Mouse (Mus musculus) ES-E14 (cell line): Measurements from ENCODE around the gene Osbpl8. TPM values are rescaled to one million over a fixed set of nuclear protein-coding genes. Genes with fewer than 3 reads are reported as not detected.

Experiments
- DNase-seq: peaks from one replicate; pipeline ENCODE4 v3.0.0-alpha.2; 2013; ENCODE audit warnings: low read depth, low spot score
- H3K27ac ChIP-seq: 2 replicates; pipeline ENCODE4 v1.5.1; 2012; ENCODE audit warnings: low read depth, mild to moderate bottlenecking, low read length, moderate library complexity, mixed read lengths; ENCODE audit not compliant: poor library complexity, insufficient read depth, severe bottlenecking
- H3K36me3 ChIP-seq: 2 replicates; pipeline ENCODE4 v1.6.1; 2012; ENCODE audit warnings: mild to moderate bottlenecking, low read length, moderate library complexity, mixed read lengths; ENCODE audit not compliant: control insufficient read depth, poor library complexity, insufficient read depth, severe bottlenecking
- H3K4me1 ChIP-seq, 2 experiments: fragments of 150-350 bp in 1 of 2; sonication (generic) in 1 of 2; 2 replicates each; pipeline ENCODE4 v1.6.1; 2012; ENCODE audit warnings: low read length in 2 of 2, mild to moderate bottlenecking in 1 of 2, mixed read lengths in 1 of 2; ENCODE audit not compliant: control insufficient read depth in 2 of 2, insufficient read depth in 2 of 2, poor library complexity in 1 of 2
- H3K4me3 ChIP-seq, 2 experiments: fragments of 150-350 bp in 1 of 2; sonication (generic) in 1 of 2; 2 replicates each; pipeline ENCODE4 v1.5.1; 2012; ENCODE audit warnings: low read length in 2 of 2, low read depth in 1 of 2, mild to moderate bottlenecking in 1 of 2, mixed read lengths in 1 of 2; ENCODE audit not compliant: insufficient read depth in 1 of 2, poor library complexity in 1 of 2, severe bottlenecking in 1 of 2
- H3K9ac ChIP-seq: 2 replicates; pipeline ENCODE4 v1.6.1; 2012; ENCODE audit warnings: low read depth, mild to moderate bottlenecking, low read length, mixed read lengths; ENCODE audit not compliant: poor library complexity, insufficient read depth, severe bottlenecking
- H3K9me3 ChIP-seq: fragments of 150-350 bp; sonication (generic); 2 replicates; pipeline ENCODE4 v1.6.1; 2012; ENCODE audit warnings: low read depth, mild to moderate bottlenecking, low read length; ENCODE audit not compliant: control insufficient read depth, insufficient read depth
- CHD2 ChIP-seq: IDR thresholded peaks from 2 replicates; pipeline ENCODE4 v1.6.1; 2014; ENCODE audit warnings: mild to moderate bottlenecking, low read depth, low read length, inconsistent platforms
- HCFC1 ChIP-seq: IDR thresholded peaks from 2 replicates; pipeline ENCODE4 v1.6.1; 2012; ENCODE audit warnings: low read length, inconsistent platforms, borderline replicate concordance; ENCODE audit not compliant: insufficient read depth
- MAFK ChIP-seq: IDR thresholded peaks from 2 replicates; pipeline ENCODE4 v1.6.1; 2014; ENCODE audit warnings: mild to moderate bottlenecking, low read depth, low read length, inconsistent platforms; ENCODE audit not compliant: insufficient read depth
- ZC3H11A ChIP-seq: IDR thresholded peaks from 2 replicates; pipeline ENCODE4 v1.6.1; 2012; ENCODE audit warnings: low read depth, mild to moderate bottlenecking, inconsistent platforms, low read length, borderline replicate concordance
- ZNF384 ChIP-seq: IDR thresholded peaks from 2 replicates; pipeline ENCODE4 v1.6.1; 2012; ENCODE audit warnings: low read depth, low read length, inconsistent platforms
- in situ Hi-C, 2 experiments: fragments of 600-800 bp; cut with MboI; formaldehyde crosslinking; loops; one replicate each; pipeline ENCODE4 v1.15.1; 2025; ENCODE audit warnings: low sequenced_read_pairs in 2 of 2, inconsistent platforms in 1 of 2; ENCODE audit not compliant: unreplicated experiment in 2 of 2
- total RNA-seq: library from RNA; depleted of rRNA; stranded (reverse); fragments of 300-350 nt; gene quantifications from 2 replicates; pipeline ENCODE4 v1.2.3, GENCODE M21; 2012; rRNA removed

Gene Osbpl8
- total RNA-seq, result 18.6 and 20.7 TPM in 2 replicates

GRCm38 (mm10) chr10:111164304-111165218 is at the start of gene Osbpl8:
TSS of gene Osbpl8 (plus strand) at chr10:111164752.
- H3K9ac ChIP-seq, result peak within 1 kb of the TSS; percentile 90
- in situ Hi-C loops, result no loop called here
- H3K9me3 ChIP-seq, result no peaks in the 10 kb centered on the region
- TF ChIP-seq ZNF384 (no peak), MAFK (no peak), CHD2 (no peak), HCFC1 (peak; percentile 73; the same call in 1 of the 2 replicates), ZC3H11A (no peak)
- peak within 1 kb of the TSS; percentile 96 to 97 for H3K4me3 ChIP-seq
- no peak within 1 kb of the TSS for H3K27ac ChIP-seq
- H3K36me3 ChIP-seq, result no peaks in the 10 kb centered on the region
- peak; percentile 93 for DNase-seq
- H3K4me1 ChIP-seq, result peaks cover 0 to 4% of the 10 kb centered on the region in 2 experiments; a peak in 2 of 4 replicates

GRCm38 (mm10) chr10:111117198-111117845 is 47.2 kb upstream of the Osbpl8 start:
- Histone ChIP-seq H3K27ac (no peak overlapping the region), H3K36me3 (no peaks in the 10 kb centered on the region)
- no peak for TF ChIP-seq ZNF384
- no peak for TF ChIP-seq CHD2
- TF ChIP-seq HCFC1, result no peak
- no peak for TF ChIP-seq MAFK

GRCm38 (mm10) chr10:111118292-111118691 is 46.3 kb upstream of the Osbpl8 start:
- in situ Hi-C loops, result no loop called here
- no peak overlapping the region for H3K27ac ChIP-seq

More at GRCm38 (mm10) chr10:111117198-111117845, 47.2 kb upstream of the Osbpl8 start:
- Histone ChIP-seq H3K4me3 (no peak overlapping the region), H3K9me3 (no peaks in the 10 kb centered on the region), H3K9ac (no peak overlapping the region), H3K4me1 (peaks cover 2 to 5% of the 10 kb centered on the region in 2 experiments; a peak in 1 of 4 replicates)
- peak; percentile 26 for DNase-seq
- in situ Hi-C loops, result no loop called here

GRCm38 (mm10) chr10:111118991-111119650 is 45.4 kb upstream of the Osbpl8 start:
- in situ Hi-C loops, result no loop called here
- TF ChIP-seq HCFC1 (no peak), CHD2 (no peak), ZNF384 (no peak), MAFK (no peak), ZC3H11A (no peak)
- DNase-seq, result no peak
- no peak overlapping the region for H3K27ac ChIP-seq
- H3K4me3 ChIP-seq, result no peak overlapping the region
- no peak overlapping the region for H3K9ac ChIP-seq
- H3K4me1 ChIP-seq, result peaks cover 4 to 5% of the 10 kb centered on the region in 2 experiments; a peak in 1 of 4 replicates
- no peaks in the 10 kb centered on the region for H3K9me3 ChIP-seq
- no peaks in the 10 kb centered on the region for H3K36me3 ChIP-seq

More at GRCm38 (mm10) chr10:111118292-111118691, 46.3 kb upstream of the Osbpl8 start:
- H3K4me1 ChIP-seq, result peaks cover 4 to 5% of the 10 kb centered on the region in 2 experiments; a peak in 1 of 4 replicates
- H3K9ac ChIP-seq, result no peak overlapping the region
- H3K4me3 ChIP-seq, result no peak overlapping the region
- DNase-seq, result no peak
- TF ChIP-seq MAFK, result no peak
- TF ChIP-seq ZC3H11A, result no peak
- no peak for TF ChIP-seq CHD2
- no peak for TF ChIP-seq ZNF384
- TF ChIP-seq HCFC1, result no peak
- H3K9me3 ChIP-seq, result no peaks in the 10 kb centered on the region
- no peaks in the 10 kb centered on the region for H3K36me3 ChIP-seq
